Mouse (Mus musculus): ENCODE measurements around the gene Defb25. TPM values are rescaled to one million over a fixed set of nuclear protein-coding genes. Genes with fewer than 3 reads are reported as not detected.

Defb25 gene
- total RNA-seq, 1 experiment from 2014 or later = not detected

DNA sequence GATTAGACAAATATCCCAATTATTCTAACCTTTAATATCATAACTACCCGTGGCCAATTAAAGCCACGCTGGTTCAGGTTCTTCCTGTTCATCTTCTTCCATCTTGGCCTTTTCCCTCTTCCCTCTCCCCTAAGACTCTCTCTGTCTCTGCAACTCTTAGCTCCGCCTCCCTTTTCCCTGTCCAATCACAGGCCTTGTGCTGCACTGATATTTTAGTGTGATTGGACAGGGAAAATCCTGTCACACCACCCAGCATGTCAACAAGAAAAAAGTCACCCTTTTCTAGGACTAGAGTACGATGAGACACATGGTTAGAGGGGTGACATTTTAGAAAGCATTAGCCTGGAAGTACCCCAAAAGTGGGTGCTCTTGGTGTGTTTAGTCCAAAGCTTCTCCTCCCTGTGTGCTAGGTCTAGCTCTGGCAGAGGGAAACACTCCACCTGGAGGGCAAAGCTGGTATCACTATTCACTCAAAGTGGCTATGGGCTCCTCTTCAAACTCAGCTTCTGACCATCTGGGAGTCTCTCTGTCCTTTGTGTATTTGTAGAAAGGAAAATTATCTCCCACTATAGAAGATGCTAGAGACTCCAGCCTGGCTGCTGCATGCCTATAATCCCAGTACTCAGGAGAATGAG is 35.8 kb downstream of the Defb25 start:
- no peak for ATAC-seq (ENCODE audit: extremely low read depth, insufficient number of reproducible peaks, low FRiP score, poor library complexity, severe bottlenecking)

DNA sequence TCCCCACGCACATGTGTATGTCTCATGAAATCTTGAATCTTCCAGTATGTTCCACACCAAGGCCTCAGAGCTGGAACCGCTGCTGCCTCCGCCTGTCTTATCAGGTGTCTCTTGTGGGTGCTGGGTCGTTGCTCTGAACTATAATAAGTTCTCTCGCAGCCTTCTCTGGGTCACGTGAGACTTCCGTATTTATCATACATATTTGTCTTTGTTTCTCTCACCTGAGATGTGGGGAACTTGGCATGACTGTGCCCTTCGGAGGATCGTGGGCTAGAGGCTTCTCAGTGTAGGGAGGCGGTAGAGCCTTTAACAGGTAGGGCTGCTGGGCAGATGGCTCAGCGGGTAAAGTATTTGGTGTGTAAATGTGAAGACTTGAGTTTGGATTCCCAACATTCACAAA is 42.2 kb downstream of the Defb25 start:
- ATAC-seq (ENCODE audit: extremely low read depth, insufficient number of reproducible peaks, low FRiP score, poor library complexity, severe bottlenecking) = no peak

DNA sequence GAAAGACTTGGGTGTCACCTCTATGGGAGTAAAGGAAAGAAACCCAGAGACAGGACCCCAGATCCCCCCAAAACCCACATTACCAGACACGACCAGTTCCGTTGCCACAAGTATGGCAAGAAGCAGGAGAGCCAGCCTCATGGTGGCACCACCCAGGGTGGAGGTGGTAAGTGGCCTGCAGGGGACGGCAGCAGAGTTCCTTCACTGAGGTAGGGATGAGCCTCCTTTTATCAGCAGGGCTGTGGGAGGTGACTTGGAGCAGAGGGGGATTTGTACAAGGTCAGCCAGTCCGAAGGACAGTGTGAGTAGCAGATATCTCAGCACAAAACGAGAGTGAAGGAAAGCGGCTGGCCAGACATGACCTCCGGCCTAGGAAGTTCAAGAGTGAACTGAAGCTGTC is 42.7 kb downstream of the Defb25 start, which contains the start of gene Defb19:
Defb19 (minus strand) TSS at position 206 of the 400 bp plus-strand sequence.
- ATAC-seq (ENCODE audit: extremely low read depth, insufficient number of reproducible peaks, low FRiP score, poor library complexity, severe bottlenecking) = no peak

DNA sequence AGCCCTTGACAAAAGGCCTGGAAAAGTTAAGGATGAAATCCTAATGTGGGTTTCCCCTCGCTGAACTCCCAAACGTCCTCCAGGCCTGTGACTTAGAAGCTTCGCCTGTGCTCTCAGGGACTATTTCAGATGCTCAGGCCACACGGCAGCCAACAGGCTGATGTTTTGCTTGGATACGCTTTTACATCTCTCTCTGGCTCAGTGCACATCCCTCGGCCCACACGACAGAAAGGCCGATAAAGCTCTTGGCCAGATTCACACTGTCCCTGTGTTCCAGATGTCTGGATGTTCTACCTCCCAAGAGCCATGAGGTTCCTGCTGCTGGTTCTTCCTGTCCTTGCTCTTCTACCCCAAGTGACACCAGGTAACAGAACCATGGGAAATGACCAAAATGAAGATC is 49.4 kb downstream of the Defb25 start:
- no peak for ATAC-seq (ENCODE audit: extremely low read depth, insufficient number of reproducible peaks, low FRiP score, poor library complexity, severe bottlenecking)

Other genes starting within 250 kb of the Defb25 start
- not detected in 2 replicates for gene Nrsn2, start 246.4 kb downstream of the Defb25 start, total RNA-seq (2017)
- 0.70 and 1.4 TPM in 2 replicates for gene Sox12, start 225.0 kb downstream of the Defb25 start, total RNA-seq (2017)
- 0.98 and 1.5 TPM in 2 replicates for gene Zcchc3, start 208.0 kb downstream of the Defb25 start, total RNA-seq (2017)
- gene 6820408C15Rik, start 207.5 kb downstream of the Defb25 start, total RNA-seq (2017) = not detected in 2 replicates
- gene Defb23, start 158.4 kb downstream of the Defb25 start, total RNA-seq (2017) = not detected in 2 replicates
- gene Defb20, start 146.0 kb downstream of the Defb25 start, total RNA-seq (2017) = not detected in 2 replicates
- not detected in 2 replicates for gene Defb22, start 132.9 kb downstream of the Defb25 start, total RNA-seq (2017)
- not detected in 2 replicates for gene Defb26, start 111.4 kb downstream of the Defb25 start, total RNA-seq (2017)
- gene Defb28, start 104.8 kb downstream of the Defb25 start, total RNA-seq (2017) = not detected in 2 replicates
- not detected in 2 replicates for gene Defb29, start 83.0 kb downstream of the Defb25 start, total RNA-seq (2017)
- not detected in 2 replicates for gene Gm17416, start 53.7 kb downstream of the Defb25 start, total RNA-seq (2017)
- not detected in 2 replicates for gene Defb21, start 50.3 kb downstream of the Defb25 start, total RNA-seq (2017)
- gene Defb19, start 42.7 kb downstream of the Defb25 start, total RNA-seq (2017) = not detected in 2 replicates
- not detected in 2 replicates for gene Defb45, start 23.7 kb downstream of the Defb25 start, total RNA-seq (2017)
- not detected in 2 replicates for gene Defb36, start 18.7 kb downstream of the Defb25 start, total RNA-seq (2017)
- gene Rem1, start 3.9 kb upstream of the Defb25 start, total RNA-seq (2017) = 0.35 and 2.1 TPM in 2 replicates
- gene H13, start 46.4 kb upstream of the Defb25 start, total RNA-seq (2017) = 89.7 and 95.5 TPM in 2 replicates
- 16.4 and 17.1 TPM in 2 replicates for gene Mcts2, start 64.0 kb upstream of the Defb25 start, total RNA-seq (2017)
- gene Id1, start 113.2 kb upstream of the Defb25 start, total RNA-seq (2017) = 16.2 and 19.4 TPM in 2 replicates
- not detected in 2 replicates for gene Cox4i2, start 131.1 kb upstream of the Defb25 start, total RNA-seq (2017)
- gene Bcl2l1, start 208.7 kb upstream of the Defb25 start, total RNA-seq (2017) = 25.9 and 28.7 TPM in 2 replicates
- gene Tpx2, start 224.9 kb upstream of the Defb25 start, total RNA-seq (2017) = 0.70 and 0.74 TPM in 2 replicates